Mouse (Mus musculus): Measurements from ENCODE around the gene Rsbn1. TPM values are rescaled to one million over a fixed set of nuclear protein-coding genes. Genes with fewer than 3 reads are reported as not detected.

The Rsbn1 gene
- polyA plus RNA-seq, 1 experiment from 2014 or later = 8.9 TPM

DNA sequence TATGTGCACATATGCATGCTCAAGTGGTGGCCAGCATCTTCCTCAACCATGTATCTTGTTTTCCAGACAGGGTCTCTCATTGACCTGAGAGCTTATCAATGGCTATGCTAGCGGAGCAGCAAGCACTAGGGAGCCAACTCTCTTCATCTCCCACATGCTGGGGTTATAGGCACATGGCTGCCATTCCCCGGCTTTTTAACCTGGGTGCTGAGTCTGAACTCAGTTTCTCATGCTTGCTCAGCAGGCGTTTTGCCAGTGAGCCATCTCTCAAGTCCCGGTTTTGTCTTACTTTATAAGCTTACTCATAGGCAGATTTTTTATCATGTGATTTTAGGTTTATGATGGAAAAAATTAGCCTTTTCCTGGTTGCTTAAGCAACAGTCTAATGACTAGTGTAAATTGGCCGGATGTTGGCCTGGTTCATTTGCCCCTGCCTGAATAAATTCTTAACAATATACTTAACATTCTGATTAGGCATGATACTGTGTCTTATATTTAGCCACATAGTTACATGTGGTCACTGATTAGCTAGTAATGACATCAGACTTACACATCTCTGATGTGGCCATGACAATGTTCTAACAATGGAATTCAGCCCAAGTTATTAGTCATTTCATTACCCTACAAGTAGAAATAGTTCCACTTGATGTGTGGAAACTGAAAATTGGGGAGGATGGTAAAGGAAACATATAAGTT lies 6.4 kb upstream of the Rsbn1 start:
- H3K4me3 ChIP-seq (ENCODE audit: low read length) = no peak overlapping the region
- H3K9me3 ChIP-seq (ENCODE audit: low read length) = no peaks in the 10 kb centered on the region
- no peak overlapping the region for H3K4me2 ChIP-seq (replicated peaks; ENCODE audit: low read depth, low read length)
- no peaks in the 10 kb centered on the region for H3K27me3 ChIP-seq (ENCODE audit: insufficient read depth, low read length)
- H3K4me1 ChIP-seq (ENCODE audit: insufficient read depth, low read length) = no peaks in the 10 kb centered on the region
- H3K36me3 ChIP-seq (ENCODE audit: insufficient read depth, low read length) = no peaks in the 10 kb centered on the region
- H3K27ac ChIP-seq (ENCODE audit: low read length) = no peak overlapping the region
- no peak overlapping the region for H3K9ac ChIP-seq (replicated peaks; ENCODE audit: low read length)
- 86% methylated on average over 5 of the region's 5 CpGs for WGBS
- ATAC-seq (ENCODE audit: low FRiP score, low TSS enrichment) = no peak

GRCm38 (mm10) chr3:103908781-103909180 lies 5.1 kb upstream of the Rsbn1 start:
- no peaks in the 10 kb centered on the region for H3K27me3 ChIP-seq (ENCODE audit: insufficient read depth, low read length)
- no peaks in the 10 kb centered on the region for H3K4me1 ChIP-seq (ENCODE audit: insufficient read depth, low read length)
- no peak overlapping the region for H3K4me2 ChIP-seq (replicated peaks; ENCODE audit: low read depth, low read length)
- no peak overlapping the region for H3K27ac ChIP-seq (ENCODE audit: low read length)
- no peak for ATAC-seq (ENCODE audit: low FRiP score, low TSS enrichment)
- H3K9me3 ChIP-seq (ENCODE audit: low read length) = no peaks in the 10 kb centered on the region
- H3K9ac ChIP-seq (replicated peaks; ENCODE audit: low read length) = no peak overlapping the region
- 70% methylated on average over 2 of the region's 2 CpGs for WGBS
- no peaks in the 10 kb centered on the region for H3K36me3 ChIP-seq (ENCODE audit: insufficient read depth, low read length)
- no peak overlapping the region for H3K4me3 ChIP-seq (ENCODE audit: low read length)

- H3K4me3 ChIP-seq (ENCODE audit: low read length) = peak overlapping the region; percentile 100
- H3K4me2 ChIP-seq (replicated peaks; ENCODE audit: low read depth, low read length) = peak overlapping the region; percentile 61
- no peaks in the 10 kb centered on the region for H3K9me3 ChIP-seq (ENCODE audit: low read length)
- H3K9ac ChIP-seq (replicated peaks; ENCODE audit: low read length) = peak overlapping the region; percentile 98
- whole genome bisulfite sequencing = 5% methylated on average over 11 of the region's 11 CpGs
- peak overlapping the region; percentile 90 for H3K27ac ChIP-seq (ENCODE audit: low read length)
- no peaks in the 10 kb centered on the region for H3K27me3 ChIP-seq (ENCODE audit: insufficient read depth, low read length)
- peaks cover 13% of the 10 kb centered on the region for H3K4me1 ChIP-seq (ENCODE audit: insufficient read depth, low read length)
- H3K36me3 ChIP-seq (ENCODE audit: insufficient read depth, low read length) = no peaks in the 10 kb centered on the region
- no peak for ATAC-seq (ENCODE audit: low FRiP score, low TSS enrichment)
These were observed 414 bp upstream of the Rsbn1 start for GRCm38 (mm10) chr3:103913451-103913961.

DNA sequence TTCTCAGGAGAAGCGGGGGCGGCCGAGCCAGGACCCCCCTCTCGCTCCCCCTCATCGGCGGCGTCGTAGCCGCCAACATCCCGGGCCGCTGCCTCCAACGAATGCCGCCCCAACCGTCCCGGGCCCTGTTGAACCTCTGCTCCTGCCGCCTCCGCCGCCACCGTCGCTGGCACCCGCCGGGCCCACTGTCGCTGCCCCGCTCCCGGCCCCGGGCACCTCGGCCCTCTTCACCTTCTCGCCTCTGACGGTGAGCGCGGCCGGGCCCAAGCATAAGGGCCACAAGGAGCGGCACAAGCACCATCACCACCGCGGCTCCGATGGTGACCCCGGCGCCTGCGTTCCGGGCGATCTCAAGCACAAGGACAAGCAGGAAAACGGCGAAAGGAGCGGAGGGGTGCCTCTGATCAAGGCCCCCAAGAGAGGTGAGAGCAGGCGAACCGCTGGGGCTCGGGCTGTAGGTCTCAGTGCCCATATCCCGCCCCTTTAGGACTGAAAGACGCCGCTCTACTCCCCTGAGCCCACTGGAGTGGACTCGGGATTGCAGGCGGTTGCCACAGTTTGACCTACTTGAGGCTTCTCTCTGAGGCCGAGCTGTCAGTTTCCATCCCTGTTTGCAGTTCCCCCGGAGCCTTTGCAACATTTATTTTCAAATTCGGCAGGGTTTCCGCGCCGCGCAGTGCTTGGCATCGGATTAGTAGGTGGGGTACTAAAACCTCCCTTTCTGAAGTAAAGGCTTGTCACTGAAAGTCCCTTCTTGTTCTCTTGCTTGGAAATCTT lies 1.0 kb downstream of the Rsbn1 start:
- peak overlapping the region; percentile 100 for H3K4me3 ChIP-seq (ENCODE audit: low read length)
- no peaks in the 10 kb centered on the region for H3K36me3 ChIP-seq (ENCODE audit: insufficient read depth, low read length)
- H3K4me1 ChIP-seq (ENCODE audit: insufficient read depth, low read length) = peaks cover 13% of the 10 kb centered on the region
- H3K9me3 ChIP-seq (ENCODE audit: low read length) = no peaks in the 10 kb centered on the region
- peak overlapping the region; percentile 61 for H3K4me2 ChIP-seq (replicated peaks; ENCODE audit: low read depth, low read length)
- under 1% methylated on average over 52 of the region's 60 CpGs for WGBS
- no peaks in the 10 kb centered on the region for H3K27me3 ChIP-seq (ENCODE audit: insufficient read depth, low read length)
- peak overlapping the region; percentile 90 for H3K27ac ChIP-seq (ENCODE audit: low read length)
- ATAC-seq (ENCODE audit: low FRiP score, low TSS enrichment) = peak; percentile 36
- H3K9ac ChIP-seq (replicated peaks; ENCODE audit: low read length) = peak overlapping the region; percentile 98

- no peak for ATAC-seq (ENCODE audit: low FRiP score, low TSS enrichment)
These were observed 1.6 kb downstream of the Rsbn1 start for GRCm38 (mm10) chr3:103915509-103915896.

DNA sequence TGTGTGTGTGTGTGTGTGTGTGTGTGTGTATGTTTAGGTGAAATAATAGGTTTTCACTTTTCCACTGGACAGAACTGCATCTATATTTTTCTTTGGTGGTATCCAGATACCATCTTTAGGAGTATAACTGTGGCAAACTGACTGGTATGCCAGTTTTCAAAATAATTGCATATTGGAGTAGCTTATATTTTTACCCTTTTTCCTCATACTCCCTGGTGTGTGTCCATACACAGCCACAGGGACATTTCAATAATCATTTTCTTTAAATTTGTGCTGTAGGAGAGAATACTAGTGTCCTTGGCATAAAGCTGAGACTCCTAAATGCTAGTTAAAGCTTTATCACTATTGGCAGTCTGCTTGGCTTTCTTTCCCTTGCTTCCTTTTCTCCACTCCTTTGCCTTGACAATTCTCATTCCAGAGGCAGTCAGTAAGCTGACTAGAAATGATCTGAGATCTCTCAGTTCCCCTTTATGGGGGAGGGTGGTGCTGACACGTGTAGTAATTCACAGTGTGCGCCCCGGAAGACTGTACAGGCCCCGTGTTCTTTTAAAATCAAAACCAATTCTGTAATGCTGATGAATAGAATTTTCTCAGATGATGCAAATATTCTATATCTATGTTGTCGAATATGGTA lies 2.4 kb downstream of the Rsbn1 start:
- WGBS = 28% methylated on average over 5 of the region's 5 CpGs
- peak overlapping the region; percentile 61 for H3K4me2 ChIP-seq (replicated peaks; ENCODE audit: low read depth, low read length)

More at GRCm38 (mm10) chr3:103915509-103915896, 1.6 kb downstream of the Rsbn1 start:
- Histone ChIP-seq H3K4me2 (replicated peaks; ENCODE audit: low read depth, low read length) (peak overlapping the region; percentile 61), H3K4me1 (ENCODE audit: insufficient read depth, low read length) (peaks cover 13% of the 10 kb centered on the region), H3K4me3 (ENCODE audit: low read length) (peak overlapping the region; percentile 100), H3K9ac (replicated peaks; ENCODE audit: low read length) (peak overlapping the region; percentile 98), H3K27me3 (ENCODE audit: insufficient read depth, low read length) (no peaks in the 10 kb centered on the region), H3K27ac (ENCODE audit: low read length) (no peak overlapping the region), H3K36me3 (ENCODE audit: insufficient read depth, low read length) (no peaks in the 10 kb centered on the region), H3K9me3 (ENCODE audit: low read length) (no peaks in the 10 kb centered on the region)
- 3% methylated on average over 7 of the region's 7 CpGs for WGBS

GRCm38 (mm10) chr3:103916839-103917237 lies 2.9 kb downstream of the Rsbn1 start:
- WGBS = 54% methylated on average over 3 of the region's 3 CpGs
- Histone ChIP-seq H3K4me2 (replicated peaks; ENCODE audit: low read depth, low read length) (peak overlapping the region; percentile 61), H3K27ac (ENCODE audit: low read length) (no peak overlapping the region), H3K27me3 (ENCODE audit: insufficient read depth, low read length) (no peaks in the 10 kb centered on the region), H3K4me3 (ENCODE audit: low read length) (peak overlapping the region; percentile 16), H3K9ac (replicated peaks; ENCODE audit: low read length) (no peak overlapping the region), H3K4me1 (ENCODE audit: insufficient read depth, low read length) (peaks cover 15% of the 10 kb centered on the region), H3K36me3 (ENCODE audit: insufficient read depth, low read length) (no peaks in the 10 kb centered on the region), H3K9me3 (ENCODE audit: low read length) (no peaks in the 10 kb centered on the region)
- ATAC-seq (ENCODE audit: low FRiP score, low TSS enrichment) = no peak

More for the DNA sequence above, 2.4 kb downstream of the Rsbn1 start:
- Histone ChIP-seq H3K9me3 (ENCODE audit: low read length) (no peaks in the 10 kb centered on the region), H3K27me3 (ENCODE audit: insufficient read depth, low read length) (no peaks in the 10 kb centered on the region), H3K4me1 (ENCODE audit: insufficient read depth, low read length) (peaks cover 13% of the 10 kb centered on the region), H3K4me3 (ENCODE audit: low read length) (peak overlapping the region; percentile 16), H3K36me3 (ENCODE audit: insufficient read depth, low read length) (no peaks in the 10 kb centered on the region), H3K9ac (replicated peaks; ENCODE audit: low read length) (peak overlapping the region; percentile 46; the same call in 1 of the 2 replicates), H3K27ac (ENCODE audit: low read length) (no peak overlapping the region)
- ATAC-seq (ENCODE audit: low FRiP score, low TSS enrichment) = no peak

DNA sequence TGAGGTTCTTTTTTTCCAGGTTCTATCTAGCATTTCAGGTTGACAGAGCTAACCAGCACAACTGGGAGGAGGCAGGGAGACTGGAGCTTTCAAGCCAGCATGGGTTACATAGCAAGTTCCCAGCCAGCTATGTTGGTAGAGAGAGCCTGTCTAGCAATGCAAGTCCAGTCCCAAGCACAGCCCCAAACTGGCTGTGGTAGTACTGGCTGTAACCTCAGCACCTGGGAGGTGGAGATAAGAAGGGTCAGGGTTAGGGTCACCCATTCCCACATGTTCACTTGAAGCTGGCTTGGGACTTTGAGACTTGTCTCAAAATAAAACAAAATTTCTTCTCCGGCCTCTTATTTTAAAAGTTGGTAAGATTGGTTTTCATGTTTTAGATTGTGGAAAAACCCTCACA lies 6.2 kb downstream of the Rsbn1 start:
- Histone ChIP-seq H3K4me1 (ENCODE audit: insufficient read depth, low read length) (peaks cover 25% of the 10 kb centered on the region), H3K27me3 (ENCODE audit: insufficient read depth, low read length) (no peaks in the 10 kb centered on the region), H3K9me3 (ENCODE audit: low read length) (no peaks in the 10 kb centered on the region), H3K4me3 (ENCODE audit: low read length) (no peak overlapping the region), H3K36me3 (ENCODE audit: insufficient read depth, low read length) (no peaks in the 10 kb centered on the region), H3K27ac (ENCODE audit: low read length) (no peak overlapping the region), H3K9ac (replicated peaks; ENCODE audit: low read length) (no peak overlapping the region), H3K4me2 (replicated peaks; ENCODE audit: low read depth, low read length) (no peak overlapping the region)
- WGBS = 94% methylated on average over 1 of the region's 1 CpGs
- ATAC-seq (ENCODE audit: low FRiP score, low TSS enrichment) = no peak

- Histone ChIP-seq H3K36me3 (ENCODE audit: insufficient read depth, low read length) (0 out of 2 replicates have a peak, but pooled peaks cover 2% of the 10 kb centered on the region), H3K4me2 (replicated peaks; ENCODE audit: low read depth, low read length) (no peak overlapping the region), H3K9me3 (ENCODE audit: low read length) (no peaks in the 10 kb centered on the region), H3K4me1 (ENCODE audit: insufficient read depth, low read length) (peaks cover 12% of the 10 kb centered on the region; the same call in 1 of the 2 replicates), H3K4me3 (ENCODE audit: low read length) (no peak overlapping the region), H3K27ac (ENCODE audit: low read length) (no peak overlapping the region), H3K27me3 (ENCODE audit: insufficient read depth, low read length) (no peaks in the 10 kb centered on the region), H3K9ac (replicated peaks; ENCODE audit: low read length) (no peak overlapping the region)
- ATAC-seq (ENCODE audit: low FRiP score, low TSS enrichment) = no peak
- WGBS = 67% methylated on average over 3 of the region's 3 CpGs
These were observed 11.4 kb downstream of the Rsbn1 start for GRCm38 (mm10) chr3:103925302-103925701.
